Mouse (Mus musculus): ENCODE results near the gene Irf2.
A peak's percentile ranks its signal among the peaks of the same experiment; 100 is the strongest.

Gene Irf2

GRCm38 (mm10) chr8:46883232-46884000 lies 143.9 kb downstream of the Irf2 start:
- peak; percentile 75 for DNase-seq

DNA sequence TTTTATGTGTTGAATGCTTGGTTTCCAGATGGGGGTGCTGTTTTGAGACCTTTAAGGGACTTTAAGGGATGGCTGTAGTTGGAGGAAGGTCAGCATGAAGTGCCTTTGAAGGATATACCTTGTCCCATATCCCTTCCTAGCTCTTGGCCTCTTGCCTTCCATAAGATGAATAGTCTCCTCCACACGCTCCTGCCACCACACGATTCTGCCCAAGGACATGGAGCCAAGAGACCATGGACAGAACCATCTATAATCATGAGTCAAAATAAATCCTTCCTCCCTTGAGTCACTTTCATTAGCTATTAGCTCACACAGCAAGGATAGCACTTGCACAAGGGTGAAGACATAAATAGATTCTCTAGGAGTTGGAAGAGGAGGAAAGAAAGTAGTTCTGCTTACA lies 146.3 kb downstream of the Irf2 start:
- peak; percentile 82 for DNase-seq

GRCm38 (mm10) chr8:46886216-46886615 lies 146.7 kb downstream of the Irf2 start:
- peak; percentile 90 for DNase-seq

DNA sequence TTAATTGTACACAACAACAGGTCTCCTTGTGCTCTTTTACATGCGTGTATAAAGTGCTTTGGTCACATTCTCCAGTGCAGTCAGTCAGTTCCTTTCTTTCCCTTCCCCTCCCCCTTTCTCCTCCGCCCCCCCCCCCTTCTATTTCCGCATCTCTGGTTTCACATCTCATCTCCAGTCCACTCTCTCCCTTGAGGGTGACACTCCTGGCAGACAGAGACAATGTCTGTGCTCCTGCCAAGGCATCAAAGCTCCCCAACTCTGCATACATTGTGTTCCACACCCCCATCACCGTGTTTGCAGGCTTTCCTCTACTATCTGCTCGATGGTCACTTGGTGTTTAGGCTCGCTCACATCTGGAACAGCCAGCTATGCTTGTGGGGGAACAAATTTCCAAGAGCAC lies 147.9 kb downstream of the Irf2 start:
- peak; percentile 89 for DNase-seq

- DNase-seq, result peak; percentile 96
Observed at GRCm38 (mm10) chr8:46888575-46888974, 149.0 kb downstream of the Irf2 start.

DNA sequence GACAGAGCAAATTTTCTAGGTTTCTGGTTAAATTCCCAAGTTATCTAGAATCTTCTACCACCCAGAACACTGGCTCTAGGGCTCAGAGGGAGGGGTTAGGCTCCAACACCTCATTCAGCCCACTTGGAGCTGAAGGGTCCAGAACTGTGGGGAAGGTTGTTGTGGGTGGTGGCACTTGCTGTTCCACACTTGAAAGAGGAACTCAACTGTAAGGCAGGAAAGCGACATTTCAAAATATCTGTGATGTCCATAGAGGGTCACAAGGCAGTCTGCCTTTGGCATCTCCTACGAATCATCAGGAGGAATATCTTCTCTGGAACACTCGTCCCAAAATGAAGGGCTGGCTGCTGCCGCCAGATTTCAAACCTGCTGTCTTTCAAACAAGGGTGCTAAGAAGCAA lies 150.7 kb downstream of the Irf2 start:
- DNase-seq, result peak; percentile 94

GRCm38 (mm10) chr8:46892511-46893273 lies 153.2 kb downstream of the Irf2 start:
- DNase-seq, result peak; percentile 99

DNA sequence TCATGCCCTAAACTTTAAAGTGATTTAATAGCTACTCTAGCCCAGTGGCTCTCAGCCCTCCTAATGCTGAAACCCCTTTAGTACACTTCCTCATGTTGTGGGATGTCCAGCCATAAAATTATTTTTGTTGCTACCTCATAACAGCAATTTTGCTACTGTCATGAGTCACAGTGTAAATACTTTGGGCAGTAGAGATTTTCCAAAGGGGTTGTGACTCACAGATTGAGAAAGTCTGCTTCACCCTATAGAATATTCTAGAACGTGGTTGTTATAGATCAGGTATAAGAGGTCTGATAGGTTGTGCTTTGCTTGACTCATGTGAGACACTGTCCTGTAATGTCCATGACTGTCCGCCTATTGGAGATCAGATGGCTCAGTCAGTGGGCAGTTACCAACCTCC lies 154.9 kb downstream of the Irf2 start:
- peak; percentile 14 for DNase-seq

GRCm38 (mm10) chr8:46896005-46896404 lies 156.5 kb downstream of the Irf2 start:
- DNase-seq, result peak; percentile 60

DNA sequence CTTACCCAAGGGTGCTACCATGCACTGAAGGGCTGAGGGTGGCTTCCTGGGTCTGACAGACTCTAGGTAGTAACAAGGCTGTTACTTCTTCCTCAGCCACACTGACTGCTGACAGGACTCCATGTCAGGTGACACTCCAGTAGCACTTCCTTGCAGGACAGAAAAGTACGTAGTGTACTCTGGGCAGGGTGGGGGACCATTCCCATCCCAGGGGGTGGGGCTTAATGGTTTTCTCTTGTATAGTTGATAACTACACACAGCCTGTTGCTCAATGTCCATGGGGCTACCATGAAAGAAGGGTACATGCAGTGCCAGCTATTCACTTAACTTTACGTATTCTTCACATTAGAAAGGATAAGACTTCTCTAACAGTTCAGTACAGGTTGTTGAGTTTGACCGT lies 157.2 kb downstream of the Irf2 start:
- peak; percentile 70 for DNase-seq

Measured in heart, adult 11 months (tissue).